Mouse (Mus musculus): ENCODE results near the gene Siglecf. TPM values are rescaled to one million over a fixed set of nuclear protein-coding genes. Genes with fewer than 3 reads are reported as not detected.

Gene Siglecf
- polyA plus RNA-seq, 1 experiment from 2014 or later, result 0.27 TPM

GRCm38 (mm10) chr7:43408131-43408553, 57.0 kb downstream of the Siglecf start, which contains the start of gene Siglecg:
Gene Siglecg, plus strand, starts transcription at chr7:43408204.
- no peaks in the 10 kb centered on the region for H3K9me3 ChIP-seq (replicated peaks; ENCODE audit: control insufficient read depth, low read length)
- no peaks in the 10 kb centered on the region for H3K4me1 ChIP-seq (ENCODE audit: control insufficient read depth, insufficient read depth, low read length)
- H3K4me3 ChIP-seq (replicated peaks; ENCODE audit: low read length), result no peak within 1 kb of the TSS
- H3K9ac ChIP-seq (ENCODE audit: low read length), result no peak within 1 kb of the TSS
- WGBS, result 70% methylated on average over 4 of the region's 4 CpGs
- no peaks in the 10 kb centered on the region for H3K36me3 ChIP-seq (ENCODE audit: control insufficient read depth, insufficient read depth, low read length)
- no peak within 1 kb of the TSS for H3K27ac ChIP-seq (ENCODE audit: low read length)
- H3K4me2 ChIP-seq (ENCODE audit: low read depth, low read length), result no peak within 1 kb of the TSS
- ATAC-seq (ENCODE audit: insufficient read depth, low FRiP score), result no peak
- no peaks in the 10 kb centered on the region for H3K27me3 ChIP-seq (ENCODE audit: control insufficient read depth, insufficient read depth, low read length)

DNA sequence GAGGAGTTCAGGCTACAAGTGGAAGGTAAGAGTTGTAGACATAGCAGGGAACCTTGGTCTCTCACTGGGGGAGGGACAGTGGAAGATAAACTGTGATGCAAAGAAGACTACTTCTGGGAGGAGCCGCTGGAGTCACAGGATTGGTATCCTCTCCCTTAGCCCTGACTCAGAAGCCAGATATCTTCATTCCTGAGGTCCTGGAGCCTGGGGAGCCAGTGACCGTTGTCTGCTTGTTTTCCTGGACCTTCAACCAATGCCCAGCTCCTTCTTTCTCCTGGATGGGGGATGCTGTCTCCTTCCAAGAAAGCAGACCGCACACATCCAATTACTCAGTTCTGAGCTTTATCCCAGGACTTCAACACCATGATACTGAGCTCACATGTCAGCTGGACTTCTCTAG, 57.9 kb downstream of the Siglecf start:
- ATAC-seq (ENCODE audit: insufficient read depth, low FRiP score), result no peak
- no peaks in the 10 kb centered on the region for H3K9me3 ChIP-seq (replicated peaks; ENCODE audit: control insufficient read depth, low read length)
- WGBS, result 71% methylated on average over 3 of the region's 3 CpGs
- no peaks in the 10 kb centered on the region for H3K27me3 ChIP-seq (ENCODE audit: control insufficient read depth, insufficient read depth, low read length)
- no peaks in the 10 kb centered on the region for H3K36me3 ChIP-seq (ENCODE audit: control insufficient read depth, insufficient read depth, low read length)
- H3K4me1 ChIP-seq (ENCODE audit: control insufficient read depth, insufficient read depth, low read length), result no peaks in the 10 kb centered on the region
- no peak overlapping the region for H3K4me2 ChIP-seq (ENCODE audit: low read depth, low read length)
- H3K9ac ChIP-seq (ENCODE audit: low read length), result no peak overlapping the region
- H3K4me3 ChIP-seq (replicated peaks; ENCODE audit: low read length), result no peak overlapping the region
- H3K27ac ChIP-seq (ENCODE audit: low read length), result no peak overlapping the region

Other genes with a start within 250 kb of the Siglecf start
- not detected in 2 replicates for gene Zfp936, start 237.1 kb upstream of the Siglecf start, polyA plus RNA-seq (2015; fragmentation: Nextera tagmentation; extraction: Ambion mirVana)
- 13.7 and 14.4 TPM in 2 replicates for gene Zfp715, start 38.0 kb upstream of the Siglecf start, polyA plus RNA-seq (2015; fragmentation: Nextera tagmentation; extraction: Ambion mirVana)
- gene Siglecg, start 56.9 kb downstream of the Siglecf start, polyA plus RNA-seq (2015; fragmentation: Nextera tagmentation; extraction: Ambion mirVana), result 0.26 and 0.45 TPM in 2 replicates
- gene Lim2, start 76.3 kb downstream of the Siglecf start, polyA plus RNA-seq (2015; fragmentation: Nextera tagmentation; extraction: Ambion mirVana), result 0.29 TPM in 1 of 2 replicates, not detected in the other
- 2.7 and 2.8 TPM in 2 replicates for gene Nkg7, start 85.7 kb downstream of the Siglecf start, polyA plus RNA-seq (2015; fragmentation: Nextera tagmentation; extraction: Ambion mirVana)
- not detected in 2 replicates for gene Cldnd2, start 89.4 kb downstream of the Siglecf start, polyA plus RNA-seq (2015; fragmentation: Nextera tagmentation; extraction: Ambion mirVana)
- gene Etfb, start 92.7 kb downstream of the Siglecf start, polyA plus RNA-seq (2015; fragmentation: Nextera tagmentation; extraction: Ambion mirVana), result 365 and 382 TPM in 2 replicates
- gene Gm45233, start 92.8 kb downstream of the Siglecf start, polyA plus RNA-seq (2015; fragmentation: Nextera tagmentation; extraction: Ambion mirVana), result 0.62 TPM in 1 of 2 replicates, not detected in the other
- 17.7 and 28.7 TPM in 2 replicates for gene Vsig10l, start 111.8 kb downstream of the Siglecf start, polyA plus RNA-seq (2015; fragmentation: Nextera tagmentation; extraction: Ambion mirVana)
- 0.30 and 0.39 TPM in 2 replicates for gene Iglon5, start 138.7 kb downstream of the Siglecf start, polyA plus RNA-seq (2015; fragmentation: Nextera tagmentation; extraction: Ambion mirVana)
- gene 4931406B18Rik, start 154.6 kb downstream of the Siglecf start, polyA plus RNA-seq (2015; fragmentation: Nextera tagmentation; extraction: Ambion mirVana), result not detected in 2 replicates
- 3.0 and 3.7 TPM in 2 replicates for gene Cd33, start 193.1 kb downstream of the Siglecf start, polyA plus RNA-seq (2015; fragmentation: Nextera tagmentation; extraction: Ambion mirVana)
- 3.5 and 3.6 TPM in 2 replicates for gene Zfp658, start 210.9 kb downstream of the Siglecf start, polyA plus RNA-seq (2015; fragmentation: Nextera tagmentation; extraction: Ambion mirVana)
- gene Zfp719, start 228.3 kb downstream of the Siglecf start, polyA plus RNA-seq (2015; fragmentation: Nextera tagmentation; extraction: Ambion mirVana), result 11.3 and 12.9 TPM in 2 replicates

All from stomach, embryonic 16.5 days (tissue).